Mouse (Mus musculus) C2C12 (cell line): ENCODE data around the gene Arpp21. TPM values are rescaled to one million over a fixed set of nuclear protein-coding genes. Genes with fewer than 3 reads are reported as not detected.

Experiments used
- H3K27me3 ChIP-seq: one replicate; pipeline ENCODE4 v1.6.1; 2011; ENCODE audit not compliant: control insufficient read depth, insufficient read depth, insufficient read length
- H3K36me3 ChIP-seq: one replicate; pipeline ENCODE4 v1.6.1; 2011; ENCODE audit not compliant: control insufficient read depth, insufficient read depth
- H3K4me3 ChIP-seq: one replicate; pipeline ENCODE4 v1.5.1; 2011; ENCODE audit warnings: mild to moderate bottlenecking, control low read depth; ENCODE audit not compliant: poor library complexity, insufficient read depth, severe bottlenecking
- H3K79me2 ChIP-seq: one replicate; pipeline ENCODE4 v1.6.1; 2011; ENCODE audit not compliant: control insufficient read depth, insufficient read depth
- H3K79me3 ChIP-seq: one replicate; pipeline ENCODE4 v1.6.1; 2011; ENCODE audit warnings: low read depth, control low read depth
- H3ac ChIP-seq: one replicate; pipeline ENCODE3; 2011; ENCODE audit warnings: low read depth; ENCODE audit not compliant: control insufficient read depth, insufficient read length
- CEBPB ChIP-seq: IDR thresholded peaks from one replicate; pipeline ENCODE4 v1.6.1; 2011; ENCODE audit warnings: low read depth, mild to moderate bottlenecking, control low read depth, moderate library complexity
- CTCF ChIP-seq: IDR thresholded peaks from one replicate; pipeline ENCODE4 v1.5.1; 2011; ENCODE audit not compliant: control insufficient read depth, insufficient read depth, insufficient read length
- FOSL1 ChIP-seq: IDR thresholded peaks from one replicate; pipeline ENCODE4 v1.8.0; 2011; ENCODE audit warnings: mild to moderate bottlenecking, low read length; ENCODE audit not compliant: poor library complexity, insufficient read depth, severe bottlenecking
- MAX ChIP-seq: IDR thresholded peaks from one replicate; pipeline ENCODE4 v1.6.1; 2011; ENCODE audit warnings: mild to moderate bottlenecking, control low read depth
- MYOD1 ChIP-seq: IDR thresholded peaks from one replicate; pipeline ENCODE4 v1.6.1; 2011; ENCODE audit warnings: low read depth; ENCODE audit not compliant: control insufficient read depth, insufficient read length
- MYOG ChIP-seq: IDR thresholded peaks from one replicate; pipeline ENCODE4 v1.6.1; 2011; ENCODE audit not compliant: control insufficient read depth, insufficient read length; ENCODE audit errors: extremely low read depth
- USF1 ChIP-seq: IDR thresholded peaks from one replicate; pipeline ENCODE4 v1.6.1; 2011; ENCODE audit warnings: low read depth, mild to moderate bottlenecking, control low read depth, moderate library complexity
- polyA plus RNA-seq: library from polyadenylated mRNA; unstranded; fragments of >200 nt; fragmentation: generic; extraction: Trizol; gene quantifications from one replicate; pipeline ENCODE4 v1.2.1, GENCODE M21; 2012; ENCODE audit warnings: missing spikeins

Gene Arpp21
- polyA plus RNA-seq, 1 experiment = 0.16 TPM

- no peak overlapping the region for H3K4me3 ChIP-seq
- no peaks in the 10 kb centered on the region for H3K36me3 ChIP-seq
- no peaks in the 10 kb centered on the region for H3K79me2 ChIP-seq
- H3ac ChIP-seq = no peak overlapping the region
- no peaks in the 10 kb centered on the region for H3K79me3 ChIP-seq
- TF ChIP-seq USF1 (no peak), MYOG (no peak), MAX (no peak), CTCF (no peak), MYOD1 (no peak), FOSL1 (no peak), CEBPB (no peak)
- no peaks in the 10 kb centered on the region for H3K27me3 ChIP-seq
Measured at GRCm38 (mm10) chr9:112078903-112079302, 156.8 kb downstream of the Arpp21 start.

GRCm38 (mm10) chr9:112078453-112078852, 157.3 kb downstream of the Arpp21 start:
- no peaks in the 10 kb centered on the region for H3K27me3 ChIP-seq
- no peaks in the 10 kb centered on the region for H3K79me2 ChIP-seq
- no peaks in the 10 kb centered on the region for H3K36me3 ChIP-seq
- H3K4me3 ChIP-seq = no peak overlapping the region
- no peaks in the 10 kb centered on the region for H3K79me3 ChIP-seq
- TF ChIP-seq CTCF = no peak
- no peak for TF ChIP-seq MYOD1
- TF ChIP-seq FOSL1 = no peak
- no peak for TF ChIP-seq MYOG
- no peak for TF ChIP-seq CEBPB
- no peak for TF ChIP-seq USF1
- TF ChIP-seq MAX = no peak
- no peak overlapping the region for H3ac ChIP-seq

- no peak for TF ChIP-seq MYOG
- no peak for TF ChIP-seq USF1
- no peak for TF ChIP-seq CTCF
- no peak for TF ChIP-seq MYOD1
- no peak for TF ChIP-seq CEBPB
- TF ChIP-seq FOSL1 = no peak
- TF ChIP-seq MAX = no peak
- Histone ChIP-seq H3K79me3 (no peaks in the 10 kb centered on the region), H3K27me3 (no peaks in the 10 kb centered on the region)
Measured at GRCm38 (mm10) chr9:112075273-112075672, 160.5 kb downstream of the Arpp21 start.

GRCm38 (mm10) chr9:112074872-112075271, 160.9 kb downstream of the Arpp21 start:
- no peaks in the 10 kb centered on the region for H3K79me3 ChIP-seq
- H3K79me2 ChIP-seq = no peaks in the 10 kb centered on the region
- no peaks in the 10 kb centered on the region for H3K27me3 ChIP-seq
- no peak for TF ChIP-seq MAX
- no peak for TF ChIP-seq CEBPB
- TF ChIP-seq MYOD1 = no peak
- TF ChIP-seq MYOG = no peak
- TF ChIP-seq USF1 = no peak
- TF ChIP-seq FOSL1 = no peak
- no peak for TF ChIP-seq CTCF
- H3K4me3 ChIP-seq = no peak overlapping the region
- no peak overlapping the region for H3ac ChIP-seq
- H3K36me3 ChIP-seq = no peaks in the 10 kb centered on the region

More at GRCm38 (mm10) chr9:112075273-112075672, 160.5 kb downstream of the Arpp21 start:
- H3K79me2 ChIP-seq = no peaks in the 10 kb centered on the region
- no peak overlapping the region for H3K4me3 ChIP-seq
- no peaks in the 10 kb centered on the region for H3K36me3 ChIP-seq
- no peak overlapping the region for H3ac ChIP-seq

- Histone ChIP-seq H3K79me2 (no peaks in the 10 kb centered on the region), H3K27me3 (no peaks in the 10 kb centered on the region), H3K36me3 (no peaks in the 10 kb centered on the region), H3K79me3 (no peaks in the 10 kb centered on the region), H3ac (no peak overlapping the region), H3K4me3 (no peak overlapping the region)
- TF ChIP-seq MYOD1 (no peak), CEBPB (no peak), FOSL1 (no peak), USF1 (no peak), MAX (no peak), CTCF (no peak), MYOG (no peak)
Measured at GRCm38 (mm10) chr9:112071368-112071767, 164.4 kb downstream of the Arpp21 start.

GRCm38 (mm10) chr9:112070961-112071360, 164.8 kb downstream of the Arpp21 start:
- Histone ChIP-seq H3K27me3 (no peaks in the 10 kb centered on the region), H3ac (no peak overlapping the region), H3K79me3 (no peaks in the 10 kb centered on the region), H3K36me3 (no peaks in the 10 kb centered on the region), H3K79me2 (no peaks in the 10 kb centered on the region), H3K4me3 (no peak overlapping the region)
- TF ChIP-seq CTCF (no peak), CEBPB (no peak), MYOG (no peak), MYOD1 (no peak), MAX (no peak), FOSL1 (no peak), USF1 (no peak)
